Mouse (Mus musculus) adrenal gland, postnatal 25 days (tissue): ENCODE measurements at regions not wholly inside any gene's neighbourhood (a gene's known extent, or its start where the extent isn't known, plus 50 kb on each side); places are given as distances from the start of the nearest gene placed in this dataset.
A peak's percentile ranks its signal among the peaks of the same experiment; 100 is the strongest.

Experiments used
- DNase-seq: peaks from one replicate; pipeline ENCODE4 v3.0.0; 2021; ENCODE audit warnings: mixed read lengths

DNA sequence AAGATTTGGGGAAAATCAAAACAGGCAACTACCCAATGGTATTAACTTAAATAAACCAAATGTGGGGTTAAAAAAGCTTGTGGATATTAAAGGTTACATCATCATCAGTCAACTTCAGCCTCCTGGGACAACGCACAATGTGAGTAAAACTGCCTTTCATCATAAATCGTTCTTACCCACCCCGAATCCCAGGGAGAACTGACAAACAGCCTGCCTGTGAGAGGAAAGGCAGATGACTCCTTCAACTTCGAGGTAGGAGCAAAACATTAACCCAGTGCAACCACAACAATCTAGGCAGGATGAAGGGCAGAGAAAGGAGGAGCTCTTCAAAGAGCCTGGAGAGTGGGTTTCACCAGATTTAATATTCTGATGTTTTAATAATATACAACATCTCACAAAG lies 135.3 kb upstream of the Gm37988 start:
- no peak for DNase-seq

DNA sequence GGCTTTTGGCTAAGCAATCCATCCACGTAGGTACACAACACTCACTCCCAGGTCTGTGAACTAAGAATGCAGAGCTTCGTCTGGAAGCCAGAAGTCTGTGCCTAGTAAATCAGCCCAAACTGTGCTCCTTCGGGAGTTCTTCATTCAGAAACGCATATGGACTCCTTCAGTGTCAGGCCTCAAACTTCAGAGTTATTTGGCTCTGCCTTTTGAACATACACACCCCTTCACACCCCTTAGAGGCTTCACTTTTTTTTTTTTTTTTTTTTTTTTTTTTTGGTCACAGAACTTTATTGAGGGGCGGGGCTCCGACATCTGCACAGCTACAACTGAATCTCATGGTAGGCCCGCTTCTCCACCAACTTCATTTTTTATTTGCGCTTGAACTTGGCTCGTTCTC lies 120.1 kb upstream of the Gm37988 start:
- DNase-seq, result no peak

GRCm38 (mm10) chr1:4689096-4689495 lies 118.6 kb upstream of the Gm37988 start:
- DNase-seq, result peak; percentile 5

- no peak for DNase-seq
These were observed 104.4 kb upstream of the Gm37988 start for GRCm38 (mm10) chr1:4703316-4703715.

DNA sequence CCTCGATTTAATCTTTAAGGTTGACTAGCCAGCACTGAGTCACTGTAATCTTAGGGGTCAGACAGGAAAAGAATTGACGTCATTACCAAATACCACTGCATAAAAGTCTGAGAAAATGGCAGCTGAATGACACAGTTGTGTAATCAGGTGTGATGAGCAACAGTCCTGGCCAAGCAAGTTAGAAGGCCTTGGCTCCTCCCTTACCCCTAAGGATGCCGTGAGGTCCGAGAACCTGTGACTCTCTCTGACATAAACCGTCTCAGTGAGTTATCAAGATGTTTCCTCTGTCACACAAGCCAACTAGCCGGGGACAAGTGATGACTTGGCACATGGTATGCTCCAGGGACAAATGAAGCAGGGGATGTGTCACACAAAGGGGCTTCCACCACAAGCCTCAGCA lies 101.5 kb upstream of the Gm37988 start:
- DNase-seq, result no peak

DNA sequence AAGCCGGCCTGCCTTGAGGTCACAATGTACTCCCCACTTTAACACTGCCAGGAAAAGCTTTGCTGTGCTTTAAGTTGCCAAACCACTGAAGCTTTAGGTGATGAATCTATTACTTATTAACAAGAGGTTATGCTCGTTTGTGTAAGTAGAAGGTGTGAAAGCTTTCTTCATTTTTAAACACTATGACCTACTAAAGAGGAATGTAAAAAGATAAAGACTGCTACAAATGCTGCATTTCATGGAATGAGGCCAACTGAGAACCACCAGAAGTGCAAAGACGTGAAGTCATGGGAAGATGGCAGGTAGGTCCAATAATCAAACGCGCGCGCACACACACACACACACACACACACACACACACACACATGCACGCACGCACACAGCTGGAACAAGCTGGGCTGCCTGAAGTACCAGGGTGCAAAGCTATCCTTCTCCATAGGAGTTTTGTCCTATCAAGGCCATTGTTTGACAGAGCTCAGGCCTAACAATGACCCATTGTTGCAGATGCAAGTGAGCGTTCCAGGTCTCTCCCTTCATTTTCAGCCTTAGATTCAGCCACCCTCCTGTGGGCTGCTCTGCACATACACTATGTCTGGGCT lies 85.3 kb upstream of the Gm37988 start:
- no peak for DNase-seq
